Comparison of ENCODE assay signal across 18 mouse cellular contexts in genomic region chr1:43897987-43898386, GRCm38 (mm10). TPM values are rescaled to one million over a fixed set of nuclear protein-coding genes. Genes with fewer than 3 reads are reported as not detected.
DNase-seq lines count a peak whose midpoint lies in the region; ATAC-seq lines count a peak whose summit lies in the region.
"Had no signal": no experiment of that assay in that cellular context is flagged by ENCODE, and none has a peak within 500 bp of the region (broad histone marks: within the 10 kb centered on the region; RNA-seq: fewer than 3 reads in every experiment).

No protein-coding gene starts in this region.

- no peak overlapping the region for H3K9ac ChIP-seq in midbrain, embryonic 11.5 days (ENCODE audit: low read length)
- H3K9ac ChIP-seq in midbrain, embryonic 16.5 days (ENCODE audit: low read depth, low read length) = no peak overlapping the region
- H3K9ac ChIP-seq in forebrain, embryonic 16.5 days (replicated peaks; ENCODE audit: low read depth, low read length) = no peak overlapping the region
- H3K9ac ChIP-seq: embryonic facial prominence, embryonic 13.5 days; forebrain, embryonic 12.5 days; forebrain, postnatal 0 days; heart, embryonic 13.5 days; hindbrain, embryonic 15.5 days had no signal

- 86% methylated on average over 18 of the region's 18 CpGs for WGBS in midbrain, embryonic 11.5 days
- 74% methylated on average over 18 of the region's 18 CpGs for WGBS in midbrain, embryonic 16.5 days
- 82% methylated on average over 18 of the region's 18 CpGs for WGBS in forebrain, embryonic 16.5 days

- no peak overlapping the region for H3K27ac ChIP-seq in midbrain, embryonic 11.5 days (ENCODE audit: low read depth, low read length)
- no peak overlapping the region for H3K27ac ChIP-seq in midbrain, embryonic 16.5 days (ENCODE audit: low read length)
- H3K27ac ChIP-seq in forebrain, embryonic 16.5 days (ENCODE audit: low read length) = no peak overlapping the region
- H3K27ac ChIP-seq: embryonic facial prominence, embryonic 13.5 days; forebrain, embryonic 12.5 days; heart, embryonic 13.5 days; hindbrain, embryonic 15.5 days had no signal

- no peaks in the 10 kb centered on the region for H3K9me3 ChIP-seq in midbrain, embryonic 11.5 days (ENCODE audit: control insufficient read depth, low read length)
- no peaks in the 10 kb centered on the region for H3K9me3 ChIP-seq in midbrain, embryonic 16.5 days (replicated peaks; ENCODE audit: control insufficient read depth, low read length, poor library complexity, severe bottlenecking)
- H3K9me3 ChIP-seq in forebrain, embryonic 16.5 days (ENCODE audit: control insufficient read depth, low read length) = no peaks in the 10 kb centered on the region
- H3K9me3 ChIP-seq: forebrain, embryonic 12.5 days; heart, embryonic 13.5 days; hindbrain, embryonic 15.5 days had no signal

- H3K4me3 ChIP-seq in midbrain, embryonic 11.5 days (ENCODE audit: low read depth, low read length) = no peak overlapping the region
- H3K4me3 ChIP-seq in midbrain, embryonic 16.5 days (ENCODE audit: low read depth, low read length) = no peak overlapping the region
- no peak overlapping the region for H3K4me3 ChIP-seq in forebrain, embryonic 16.5 days (replicated peaks; ENCODE audit: low read length)
- H3K4me3 ChIP-seq: embryonic facial prominence, embryonic 13.5 days; forebrain, embryonic 12.5 days; heart, embryonic 13.5 days; hindbrain, embryonic 15.5 days had no signal

- peak; percentile 38 for DNase-seq in kidney, adult 11 months
- no peak for DNase-seq in kidney, adult 9 months
- peak; percentile 56 for DNase-seq in midbrain, embryonic 11.5 days (ENCODE audit: low spot score, missing footprints)
- DNase-seq in kidney, postnatal 10 days = peak; percentile 12
- no peak for DNase-seq in adrenal gland, adult 2 months
- DNase-seq: adrenal gland, postnatal 14 days; cerebellum, adult 11-12 months; cerebellum, adult 9-10 months; cerebellum, postnatal 25 days; forebrain, postnatal 0 days; gastrocnemius, postnatal 14 days; heart, postnatal 36 days had no signal

- peaks cover 6% of the 10 kb centered on the region for H3K4me1 ChIP-seq in midbrain, embryonic 11.5 days (ENCODE audit: control insufficient read depth, insufficient read depth, low read length)
- H3K4me1 ChIP-seq in midbrain, embryonic 16.5 days (ENCODE audit: control insufficient read depth, insufficient read depth, low read length) = peaks cover 3% of the 10 kb centered on the region; the same call in 1 of the 2 replicates
- peaks cover 6% of the 10 kb centered on the region for H3K4me1 ChIP-seq in forebrain, embryonic 16.5 days (replicated peaks; ENCODE audit: control insufficient read depth, insufficient read depth, low read length)

- H3K4me2 ChIP-seq in midbrain, embryonic 11.5 days = no peak overlapping the region
- H3K4me2 ChIP-seq in midbrain, embryonic 16.5 days (ENCODE audit: low read length) = no peak overlapping the region
- no peak overlapping the region for H3K4me2 ChIP-seq in forebrain, embryonic 16.5 days (ENCODE audit: low read length)
- H3K4me2 ChIP-seq: embryonic facial prominence, embryonic 13.5 days; forebrain, embryonic 12.5 days; heart, embryonic 13.5 days; hindbrain, embryonic 15.5 days had no signal

- H3K27me3 ChIP-seq in midbrain, embryonic 11.5 days (ENCODE audit: control insufficient read depth, insufficient read depth, low read length) = no peaks in the 10 kb centered on the region
- H3K27me3 ChIP-seq in midbrain, embryonic 16.5 days (ENCODE audit: control insufficient read depth, insufficient read depth, low read depth, low read length) = no peaks in the 10 kb centered on the region
- H3K27me3 ChIP-seq in forebrain, embryonic 16.5 days (replicated peaks; ENCODE audit: control insufficient read depth, insufficient read depth, low read length) = no peaks in the 10 kb centered on the region
- H3K27me3 ChIP-seq: embryonic facial prominence, embryonic 13.5 days; forebrain, embryonic 12.5 days; hindbrain, embryonic 15.5 days had no signal

- H3K36me3 ChIP-seq in midbrain, embryonic 11.5 days (ENCODE audit: control insufficient read depth, insufficient read depth, low read length) = no peaks in the 10 kb centered on the region
- no peaks in the 10 kb centered on the region for H3K36me3 ChIP-seq in midbrain, embryonic 16.5 days (ENCODE audit: control insufficient read depth, insufficient read depth, low read length)
- no peaks in the 10 kb centered on the region for H3K36me3 ChIP-seq in forebrain, embryonic 16.5 days (ENCODE audit: control insufficient read depth, insufficient read depth)
- H3K36me3 ChIP-seq: embryonic facial prominence, embryonic 13.5 days; forebrain, embryonic 12.5 days; heart, embryonic 13.5 days; hindbrain, embryonic 15.5 days had no signal

- ATAC-seq in midbrain, embryonic 11.5 days (ENCODE audit: low FRiP score) = no peak
- no peak for ATAC-seq in midbrain, embryonic 16.5 days
- ATAC-seq in forebrain, embryonic 16.5 days = no peak
- ATAC-seq: forebrain, postnatal 0 days had no signal

RNA-seq across cellular contexts. Expression of gene Tpp2, which starts 35.5 kb away (rescaled TPM):
- polyA plus RNA-seq in midbrain, embryonic 11.5 days (2014; fragmentation: Nextera tagmentation; extraction: Ambion mirVana) = 72.0 and 72.1 TPM in 2 replicates
- polyA plus RNA-seq in midbrain, embryonic 16.5 days (2015; fragmentation: Nextera tagmentation; extraction: Ambion mirVana) = 58.2 and 59.0 TPM in 2 replicates
- total RNA-seq in adrenal gland, adult 2 months (2021) = 10 to 100 TPM; 44.3 to 45.1 TPM
- polyA plus RNA-seq in adrenal gland, adult 2 months (2012; rRNA removed) = 4.9 and 6.3 TPM in 2 replicates
- polyA plus RNA-seq in forebrain, embryonic 16.5 days (2015; fragmentation: Nextera tagmentation; extraction: Ambion mirVana) = 58.6 and 67.0 TPM in 2 replicates

Comparison
In these comparisons a context has a peak if more than half of its experiments do, and no peak if none do; other contexts are left out.
1. DNase-seq: peak in kidney, adult 11 months (single experiment), midbrain, embryonic 11.5 days (single experiment) and kidney, postnatal 10 days (single experiment); none in kidney, adult 9 months (single experiment) and adrenal gland, adult 2 months (single experiment).